Mouse (Mus musculus) testis, postnatal 14 days (tissue): ENCODE results near the gene Rusc1.
A peak's percentile ranks its signal among the peaks of the same experiment; 100 is the strongest.

Source experiments
- DNase-seq: peaks from one replicate; pipeline ENCODE4 v3.0.0; 2021; ENCODE audit warnings: low spot score

Gene Rusc1

GRCm38 (mm10) chr3:89093175-89093574 lies at the start of gene Rusc1:
Gene Rusc1, minus strand, starts transcription at chr3:89093311.
- DNase-seq = peak; percentile 81

- no peak for DNase-seq
Measured at GRCm38 (mm10) chr3:89136365-89136764, 43.3 kb upstream of the Rusc1 start.

- DNase-seq = no peak
Measured at GRCm38 (mm10) chr3:89135958-89136357, 42.8 kb upstream of the Rusc1 start, which contains the start of gene Pklr. Gene Pklr, plus strand, starts transcription at chr3:89136142.

- no peak for DNase-seq
Measured at GRCm38 (mm10) chr3:89133752-89134151, 40.6 kb upstream of the Rusc1 start.

- DNase-seq = no peak
Measured at GRCm38 (mm10) chr3:89133063-89133450, 39.9 kb upstream of the Rusc1 start.

- DNase-seq = no peak
Measured at GRCm38 (mm10) chr3:89132285-89133062, 39.4 kb upstream of the Rusc1 start.

- no peak for DNase-seq
Measured at GRCm38 (mm10) chr3:89131816-89132215, 38.7 kb upstream of the Rusc1 start.

- DNase-seq = no peak
Measured at GRCm38 (mm10) chr3:89129908-89130307, 36.8 kb upstream of the Rusc1 start.

GRCm38 (mm10) chr3:89125981-89126380 lies 32.9 kb upstream of the Rusc1 start:
- DNase-seq = no peak

- no peak for DNase-seq
Measured at GRCm38 (mm10) chr3:89124241-89124640, 31.1 kb upstream of the Rusc1 start.

- DNase-seq = no peak
Measured at GRCm38 (mm10) chr3:89123313-89123712, 30.2 kb upstream of the Rusc1 start.

GRCm38 (mm10) chr3:89115522-89115921 lies 22.4 kb upstream of the Rusc1 start:
- DNase-seq = no peak

GRCm38 (mm10) chr3:89113058-89113457 lies 19.9 kb upstream of the Rusc1 start:
- DNase-seq = no peak

- no peak for DNase-seq
Measured at GRCm38 (mm10) chr3:89108146-89108545, 15.0 kb upstream of the Rusc1 start.

- no peak for DNase-seq
Measured at GRCm38 (mm10) chr3:89107545-89107944, 14.4 kb upstream of the Rusc1 start.

- DNase-seq = no peak
Measured at GRCm38 (mm10) chr3:89106881-89107280, 13.8 kb upstream of the Rusc1 start.

GRCm38 (mm10) chr3:89103291-89103595 lies 10.1 kb upstream of the Rusc1 start:
- DNase-seq = no peak

GRCm38 (mm10) chr3:89102495-89103290 lies 9.6 kb upstream of the Rusc1 start:
- DNase-seq = no peak

- peak; percentile 98 for DNase-seq
Measured at GRCm38 (mm10) chr3:89101812-89102494, 8.8 kb upstream of the Rusc1 start, which contains the start of gene Fdps. Gene Fdps, minus strand, starts transcription at chr3:89101959.

GRCm38 (mm10) chr3:89101459-89101811 lies 8.3 kb upstream of the Rusc1 start:
- DNase-seq = no peak

GRCm38 (mm10) chr3:89100811-89101210 lies 7.7 kb upstream of the Rusc1 start, which contains the start of gene Gm43738:
Gene Gm43738, minus strand, starts transcription at chr3:89101099.
- no peak for DNase-seq

GRCm38 (mm10) chr3:89094021-89094420 lies 910 bp upstream of the Rusc1 start:
- DNase-seq = no peak
